Mouse (Mus musculus) limb, embryonic 13.5 days (tissue): Measurements from ENCODE around the gene 4930503B20Rik. TPM values are rescaled to one million over a fixed set of nuclear protein-coding genes. Genes with fewer than 3 reads are reported as not detected.

Experiments used
- polyA plus RNA-seq: library from polyadenylated mRNA; unstranded; fragments of >200 nt; fragmentation: Nextera tagmentation; extraction: Ambion mirVana; gene quantifications from 2 replicates; pipeline ENCODE4 v1.2.1, GENCODE M21; 2015

Gene 4930503B20Rik
- polyA plus RNA-seq, 1 experiment from 2014 or later: not detected

Other genes starting within 250 kb of the 4930503B20Rik start
- 18.7 and 18.9 TPM in 2 replicates for gene Ssx2ip, start 246.7 kb downstream of the 4930503B20Rik start, polyA plus RNA-seq
- gene Ctbs, start 201.5 kb downstream of the 4930503B20Rik start, polyA plus RNA-seq: 8.5 and 8.7 TPM in 2 replicates
- 9.1 and 10.8 TPM in 2 replicates for gene Spata1, start 151.6 kb downstream of the 4930503B20Rik start, polyA plus RNA-seq
- 947 and 968 TPM in 2 replicates for gene Gng5, start 151.5 kb downstream of the 4930503B20Rik start, polyA plus RNA-seq
- gene Rpf1, start 129.9 kb downstream of the 4930503B20Rik start, polyA plus RNA-seq: 52.8 and 56.1 TPM in 2 replicates
- gene Uox, start 80.9 kb downstream of the 4930503B20Rik start, polyA plus RNA-seq: 0.06 and 0.34 TPM in 2 replicates
- not detected in 2 replicates for gene Dnase2b, start 35.7 kb downstream of the 4930503B20Rik start, polyA plus RNA-seq
- 1.4 and 1.9 TPM in 2 replicates for gene Samd13, start 34.3 kb upstream of the 4930503B20Rik start, polyA plus RNA-seq
- 70.6 and 77.2 TPM in 2 replicates for gene Prkacb, start 161.7 kb upstream of the 4930503B20Rik start, polyA plus RNA-seq
- gene Ttll7, start 201.1 kb upstream of the 4930503B20Rik start, polyA plus RNA-seq: 2.1 and 2.5 TPM in 2 replicates